Mouse (Mus musculus) layer of hippocampus, postnatal 25 days (tissue): ENCODE data around the gene Cotl1. TPM values are rescaled to one million over a fixed set of nuclear protein-coding genes. Genes with fewer than 3 reads are reported as not detected.

Experiments used
- DNase-seq, 2 experiments: peaks; one replicate each; pipeline ENCODE4 v3.0.0; 2022; ENCODE audit warnings: mixed read lengths in 2 of 2, low spot score in 1 of 2; ENCODE audit errors: extremely low spot score in 1 of 2
- total RNA-seq, 2 experiments: library from RNA; stranded (reverse); gene quantifications; 2 replicates each; pipeline ENCODE4 v1.2.3; 2021

The Cotl1 gene
- total RNA-seq, 2 experiments from 2014 or later, result 121 to 140 TPM

- no peak for DNase-seq
These were observed 77.8 kb downstream of the Cotl1 start for GRCm38 (mm10) chr8:119762226-119763220.

DNA sequence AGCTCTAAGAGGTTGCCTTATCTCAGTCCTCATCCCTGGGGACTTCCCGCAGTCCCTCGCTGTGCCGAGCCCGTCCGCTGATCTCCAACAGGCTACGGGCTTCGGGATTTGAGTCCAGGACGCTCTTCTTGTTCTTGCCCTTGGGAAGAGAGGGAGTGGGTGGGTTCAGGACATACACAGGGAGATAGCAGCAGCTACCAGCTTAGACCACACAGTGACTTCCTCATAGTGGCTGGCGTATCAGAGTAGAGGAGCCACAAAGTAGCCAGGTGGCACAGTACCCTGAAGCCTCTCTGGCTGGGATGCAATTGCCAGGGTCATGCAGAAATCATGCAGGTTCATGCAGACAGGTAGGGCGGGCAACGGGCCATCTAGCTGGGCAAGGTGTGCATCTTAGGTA, 78.7 kb downstream of the Cotl1 start:
- DNase-seq, result no peak

Other genes starting within 250 kb of the Cotl1 start
- gene Taf1c, start 235.3 kb downstream of the Cotl1 start, total RNA-seq, result 10 to 100 TPM; 10.5 to 11.1 TPM
- under 1 TPM in 1 of 2 experiments, not detected in 1; 0.39 TPM for gene Adad2, start 227.8 kb downstream of the Cotl1 start, total RNA-seq
- 1 to 10 TPM; 3.4 to 4.6 TPM for gene Kcng4, start 204.9 kb downstream of the Cotl1 start, total RNA-seq
- 1 to 10 TPM; 6.6 to 8.4 TPM for gene Wfdc1, start 174.2 kb downstream of the Cotl1 start, total RNA-seq
- gene Atp2c2, start 140.5 kb downstream of the Cotl1 start, total RNA-seq, result 1 to 10 TPM; 1.8 to 1.9 TPM
- gene Tldc1, start 62.1 kb downstream of the Cotl1 start, total RNA-seq, result 10 to 100 TPM; 14.1 to 17.0 TPM
- gene Klhl36, start 21.7 kb upstream of the Cotl1 start, total RNA-seq, result 1 to 10 TPM; 8.0 to 8.5 TPM
- gene Usp10, start 69.8 kb upstream of the Cotl1 start, total RNA-seq, result 10 to 100 TPM; 84.3 to 99.0 TPM
- 1 to 10 TPM; 8.8 TPM for gene Gm20388, start 70.3 kb upstream of the Cotl1 start, total RNA-seq
- 1 to 10 TPM; 1.4 to 2.1 TPM for gene Crispld2, start 151.9 kb upstream of the Cotl1 start, total RNA-seq